Mouse (Mus musculus) right cerebral cortex, postnatal 10 days (tissue): ENCODE results near the gene Spef2.
"Not testable (repeated sequence)": the region's sequence is repeated elsewhere in the genome, so short reads cannot be mapped to it uniquely, and the experiment has no call there.

Source experiments
- DNase-seq, 2 experiments: peaks; one replicate each; pipeline ENCODE4 v3.0.0; 2021; ENCODE audit warnings: low spot score in 2 of 2

Gene Spef2

GRCm38 (mm10) chr15:9668575-9668974 is 80.1 kb downstream of the Spef2 start:
- no peak for DNase-seq

- DNase-seq = not testable (repeated sequence)
These were observed 83.7 kb downstream of the Spef2 start for GRCm38 (mm10) chr15:9664948-9665347.

GRCm38 (mm10) chr15:9661215-9661614 is 87.5 kb downstream of the Spef2 start:
- DNase-seq = no peak

GRCm38 (mm10) chr15:9634471-9634870 is 114.2 kb downstream of the Spef2 start:
- DNase-seq = no peak

- DNase-seq = no peak
These were observed 117.0 kb downstream of the Spef2 start for GRCm38 (mm10) chr15:9631657-9632056.

DNA sequence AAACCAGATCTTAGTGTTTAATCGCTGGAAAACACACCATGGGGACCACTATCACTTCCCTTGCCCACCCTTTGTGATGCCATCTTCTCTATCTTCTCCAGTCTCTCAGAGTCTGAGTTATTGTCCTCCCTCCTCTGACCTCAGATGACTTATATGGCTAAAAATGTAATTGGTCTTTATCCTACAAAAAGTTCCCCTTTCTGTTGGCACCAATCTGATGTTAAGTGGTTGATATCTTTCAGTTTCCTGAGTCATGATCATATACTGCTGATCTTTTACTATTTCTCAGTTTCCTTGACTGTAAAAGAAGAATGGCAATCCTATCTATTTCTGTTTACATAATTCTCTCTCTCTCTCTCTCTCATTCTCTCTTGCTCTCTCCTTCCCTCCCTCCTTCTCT is 119.0 kb downstream of the Spef2 start:
- no peak for DNase-seq

DNA sequence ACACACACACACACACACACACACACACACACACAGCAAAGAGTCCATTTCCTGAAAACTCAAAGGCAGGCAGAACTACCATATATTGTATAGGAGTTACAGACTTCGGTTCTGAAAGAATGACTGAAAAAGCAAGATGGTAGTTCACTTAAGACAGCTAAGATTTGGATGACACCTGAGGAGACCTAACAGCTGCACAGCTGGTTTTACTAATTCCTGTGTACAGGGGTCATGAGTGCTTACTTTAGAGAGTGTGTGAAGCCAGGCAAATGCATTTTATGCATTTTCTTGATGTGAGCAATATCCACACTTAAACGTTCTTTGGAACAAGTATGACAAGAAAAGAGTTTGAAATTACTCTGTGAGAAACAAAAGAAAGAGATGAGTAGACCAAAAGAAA is 124.0 kb downstream of the Spef2 start:
- DNase-seq = no peak

DNA sequence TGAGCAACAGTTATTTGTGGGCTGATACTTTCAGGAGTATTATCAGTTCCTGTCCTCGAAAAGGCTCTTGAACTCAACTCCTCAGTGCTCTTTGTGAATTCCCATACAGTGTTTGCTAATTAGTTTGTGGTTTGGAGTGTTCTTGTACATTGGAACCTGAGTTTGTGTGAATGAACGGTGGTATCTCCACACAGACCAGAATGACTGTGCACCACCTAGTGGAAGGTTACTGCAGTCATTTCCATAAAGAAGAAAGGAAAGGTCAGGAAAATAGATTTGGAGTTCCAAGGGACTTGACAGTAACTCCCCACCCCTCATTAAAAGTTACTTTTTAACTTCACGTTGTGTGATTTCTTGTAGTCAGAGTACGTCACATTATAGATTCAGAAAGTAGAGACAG is 140.5 kb downstream of the Spef2 start:
- no peak for DNase-seq

DNA sequence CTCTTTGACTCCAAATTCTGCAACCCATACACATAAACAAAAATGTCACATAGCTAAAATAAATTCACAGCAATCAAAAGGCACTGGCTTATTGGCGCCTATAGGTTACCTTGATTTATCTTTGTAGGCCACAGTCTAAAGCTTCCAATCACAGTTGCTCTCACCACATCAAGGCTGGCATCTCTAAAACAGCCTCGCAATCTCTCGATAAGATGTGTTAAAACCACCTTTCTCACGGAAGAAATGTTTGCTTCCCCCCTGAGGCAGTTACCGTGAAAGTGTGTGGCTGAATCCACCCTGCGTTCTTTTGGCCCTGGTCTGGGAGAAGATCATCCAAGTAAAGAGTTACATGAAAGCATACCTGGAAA is 148.6 kb downstream of the Spef2 start:
- no peak for DNase-seq

- no peak for DNase-seq
These were observed 149.1 kb downstream of the Spef2 start for GRCm38 (mm10) chr15:9599382-9600087.

DNA sequence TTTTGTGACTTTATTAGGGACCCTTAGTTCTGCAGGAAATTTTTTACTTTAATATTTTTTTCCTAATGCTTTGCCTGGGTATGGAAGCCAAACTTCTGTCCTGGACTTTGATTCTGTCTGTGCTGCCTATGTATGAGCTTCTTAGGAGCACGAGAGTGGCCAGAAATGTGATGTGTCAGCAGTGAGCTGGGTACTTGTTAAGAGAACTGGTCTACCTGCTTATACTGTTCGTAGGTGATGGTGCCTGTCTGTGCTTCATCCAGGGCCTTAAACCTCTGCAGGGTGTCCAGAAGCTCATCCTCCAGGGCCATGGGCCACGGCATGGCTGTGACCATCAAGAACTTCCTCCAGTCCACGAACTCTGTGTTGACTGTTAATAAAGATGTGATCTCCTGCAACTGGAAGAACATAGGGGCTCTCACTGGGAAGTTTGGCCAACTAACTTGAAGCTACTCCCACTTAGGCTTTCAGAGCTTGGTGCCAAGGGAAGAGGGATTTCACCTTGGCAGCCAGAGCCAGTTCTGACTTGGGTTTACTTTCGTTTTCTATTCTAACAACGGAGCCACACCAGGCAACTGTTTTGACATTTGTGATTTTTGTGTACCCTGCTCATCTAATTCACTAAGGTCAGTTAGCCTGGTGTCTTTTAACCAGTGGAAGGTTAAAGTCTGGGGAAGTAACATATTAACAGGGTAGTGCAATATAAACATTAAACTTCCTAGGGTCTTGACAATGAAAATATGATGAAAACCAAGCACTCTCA is 152.2 kb downstream of the Spef2 start:
- no peak for DNase-seq

GRCm38 (mm10) chr15:9589939-9590338 is 158.7 kb downstream of the Spef2 start:
- DNase-seq = no peak

- DNase-seq = no peak
These were observed 168.0 kb downstream of the Spef2 start for GRCm38 (mm10) chr15:9580470-9581280.

DNA sequence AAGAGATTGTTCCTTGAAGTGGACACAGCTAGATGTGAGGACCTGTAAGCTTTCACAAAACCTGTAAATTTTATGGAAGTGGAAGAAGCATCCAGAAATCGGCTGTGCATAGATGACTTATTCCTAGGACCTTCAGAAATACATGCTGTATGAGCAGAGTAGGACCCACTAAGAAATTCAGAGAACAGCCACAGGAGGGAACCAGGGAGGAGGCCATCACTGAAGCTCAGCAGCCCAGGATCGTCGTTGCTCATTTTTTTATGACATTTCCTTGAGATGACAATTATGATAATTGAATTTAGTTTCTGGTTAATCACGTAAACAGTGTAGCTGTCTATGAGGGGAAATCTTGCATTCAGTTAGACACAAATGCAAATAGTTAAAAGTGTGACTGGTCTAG is 171.4 kb downstream of the Spef2 start:
- DNase-seq = no peak

- no peak for DNase-seq
These were observed 173.9 kb downstream of the Spef2 start for GRCm38 (mm10) chr15:9574796-9575195.

GRCm38 (mm10) chr15:9573361-9573760 is 175.3 kb downstream of the Spef2 start:
- no peak for DNase-seq

DNA sequence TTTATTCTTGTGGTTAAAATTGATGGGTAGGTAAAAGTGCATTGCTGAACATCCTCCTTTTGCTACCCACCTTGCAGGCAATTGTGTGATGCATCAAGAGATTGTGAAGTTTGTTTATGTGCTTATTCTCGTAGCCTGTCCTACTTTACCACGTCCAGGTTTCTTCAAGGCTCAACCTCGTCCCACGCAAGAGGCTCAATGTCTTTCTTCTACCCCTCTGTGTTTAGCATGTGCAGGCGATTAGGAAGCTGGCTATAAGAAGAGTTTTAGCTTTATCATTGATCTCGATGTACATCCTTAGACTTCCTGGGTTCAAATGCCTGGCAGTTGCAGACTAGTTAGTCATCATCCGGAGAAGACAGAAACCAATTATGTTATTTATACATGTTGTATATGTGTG is 176.0 kb downstream of the Spef2 start:
- DNase-seq = no peak

- no peak for DNase-seq
These were observed 176.8 kb downstream of the Spef2 start for GRCm38 (mm10) chr15:9571896-9572295.

- no peak for DNase-seq
These were observed 181.4 kb downstream of the Spef2 start for GRCm38 (mm10) chr15:9567316-9567715.

DNA sequence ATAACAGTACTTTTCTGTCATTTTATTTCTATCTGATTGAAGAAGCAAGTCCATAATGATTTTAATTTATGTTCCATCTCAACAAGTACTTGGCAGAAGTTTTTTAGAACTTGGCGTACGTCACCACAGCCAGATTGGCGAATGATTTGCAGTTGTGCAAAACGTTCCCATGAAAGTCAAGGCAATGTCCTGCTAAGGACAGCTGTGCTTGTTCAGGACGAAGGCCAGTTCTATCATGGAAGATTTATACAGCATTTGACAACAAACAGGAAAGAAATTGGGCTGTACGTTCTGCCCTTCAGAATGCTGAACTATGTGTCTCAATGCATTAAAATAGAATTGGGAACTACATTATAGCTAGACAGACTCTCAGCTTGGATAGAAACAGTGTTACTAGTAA is 183.3 kb downstream of the Spef2 start:
- DNase-seq = no peak

- no peak for DNase-seq
These were observed 184.5 kb downstream of the Spef2 start for GRCm38 (mm10) chr15:9564156-9564555.

DNA sequence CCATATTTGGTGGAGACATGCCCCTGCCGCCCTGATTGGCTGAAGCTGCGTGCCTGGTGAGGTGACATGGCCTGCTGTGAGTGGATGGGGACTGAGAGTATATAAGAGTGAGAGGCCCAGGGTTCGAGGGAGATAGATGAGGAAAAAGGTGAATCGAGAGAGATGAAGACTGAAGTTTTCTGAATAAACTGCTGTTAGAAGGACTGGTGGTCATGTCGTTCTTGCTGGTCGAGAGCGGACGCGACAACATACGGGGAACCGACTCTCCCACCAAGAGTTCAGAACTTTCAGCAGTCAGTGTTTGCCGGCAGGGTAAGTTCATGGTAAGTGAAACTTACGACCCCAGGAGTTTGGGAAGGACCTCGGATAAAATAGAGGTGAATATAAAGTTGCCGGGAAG is 191.4 kb downstream of the Spef2 start:
- DNase-seq = not testable (repeated sequence)

- no peak for DNase-seq
These were observed 199.7 kb downstream of the Spef2 start for GRCm38 (mm10) chr15:9548951-9549350.
